Mouse (Mus musculus) forebrain, embryonic 16.5 days (tissue): Measurements from ENCODE around the gene Fam50b. TPM values are rescaled to one million over a fixed set of nuclear protein-coding genes. Genes with fewer than 3 reads are reported as not detected.

ENCODE experiments used
- polyA plus RNA-seq: library from polyadenylated mRNA; unstranded; fragments of >200 nt; fragmentation: Nextera tagmentation; extraction: Ambion mirVana; gene quantifications from 2 replicates; pipeline ENCODE4 v1.2.1, GENCODE M21; 2015

Fam50b gene
- polyA plus RNA-seq, 1 experiment from 2014 or later: not detected

Other genes starting within 250 kb of the Fam50b start
- gene Pxdc1, start 81.4 kb upstream of the Fam50b start, polyA plus RNA-seq: 5.2 and 10.0 TPM in 2 replicates
- gene Prpf4b, start 140.5 kb downstream of the Fam50b start, polyA plus RNA-seq: 65.8 and 67.8 TPM in 2 replicates
- gene Fam217a, start 189.5 kb downstream of the Fam50b start, polyA plus RNA-seq: 0.30 and 0.65 TPM in 2 replicates
- gene 4933417A18Rik, start 189.6 kb downstream of the Fam50b start, polyA plus RNA-seq: not detected in 2 replicates
- 0.42 TPM in 1 of 2 replicates, not detected in the other for gene Eci3, start 229.0 kb downstream of the Fam50b start, polyA plus RNA-seq